8 mouse cellular contexts compared by ENCODE assay signal in the genomic region with DNA sequence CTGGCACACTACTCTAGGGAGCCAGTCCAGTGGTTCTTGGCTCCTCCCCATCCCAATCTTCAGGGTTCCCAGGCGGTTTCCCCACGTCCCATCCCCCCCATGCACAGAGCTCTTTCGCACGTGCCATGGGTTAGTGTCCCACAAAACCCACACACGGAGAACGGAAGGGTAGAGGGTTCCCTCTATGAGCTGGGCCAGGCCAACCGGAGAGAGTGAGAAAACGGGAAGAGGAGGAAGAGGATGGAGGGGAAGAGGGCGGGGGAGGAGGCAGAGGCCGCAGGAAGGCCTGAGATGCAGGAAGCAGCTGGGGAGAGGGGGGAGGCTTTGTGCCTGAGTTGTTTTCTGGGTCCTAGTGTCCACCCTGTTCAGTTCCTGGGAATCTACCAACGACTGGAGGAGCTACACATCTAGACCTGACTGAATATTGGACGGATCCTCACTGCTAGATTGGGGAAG. TPM values are rescaled to one million over a fixed set of nuclear protein-coding genes. Genes with fewer than 3 reads are reported as not detected.
DNase-seq lines count a peak whose midpoint lies in the region; ATAC-seq lines count a peak whose summit lies in the region.

No protein-coding gene starts in this region.

- peak overlapping the region; percentile 97 for H3K27ac ChIP-seq in hindbrain, embryonic 14.5 days

- H3K4me1 ChIP-seq in hindbrain, embryonic 14.5 days (replicated peaks; ENCODE audit: control insufficient read depth, insufficient read depth, low read length): peaks cover 38% of the 10 kb centered on the region

- H3K9ac ChIP-seq in hindbrain, embryonic 14.5 days: peak overlapping the region; percentile 99

- H3K9me3 ChIP-seq in hindbrain, embryonic 14.5 days (ENCODE audit: control insufficient read depth, low read length): no peaks in the 10 kb centered on the region

- WGBS in hindbrain, embryonic 14.5 days: 0% methylated on average over 12 of the region's 12 CpGs

- H3K36me3 ChIP-seq in hindbrain, embryonic 14.5 days (replicated peaks; ENCODE audit: control insufficient read depth, insufficient read depth): no peaks in the 10 kb centered on the region

- peak overlapping the region; percentile 100 for H3K4me2 ChIP-seq in hindbrain, embryonic 14.5 days (replicated peaks)

- H3K4me3 ChIP-seq in hindbrain, embryonic 14.5 days (replicated peaks; ENCODE audit: low read length): peak overlapping the region; percentile 95

- peak; percentile 78 for ATAC-seq in hindbrain, embryonic 14.5 days (ENCODE audit: low FRiP score)

- no peaks in the 10 kb centered on the region for H3K27me3 ChIP-seq in hindbrain, embryonic 14.5 days (ENCODE audit: control insufficient read depth, insufficient read depth, low read length)

- peak; percentile 90 for DNase-seq in ZHBTc4 (ENCODE audit: low read depth, low spot score)
- DNase-seq in cerebellum, postnatal 14 days: peak; percentile 87 to 88
- peak; percentile 55 to 71 for DNase-seq in frontal cortex, postnatal 25 days (ENCODE audit: low spot score in 2 of 2)
- DNase-seq in hindbrain, embryonic 14.5 days (ENCODE audit: low spot score): peak; percentile 91
- DNase-seq in left cerebral cortex, adult 11 months (ENCODE audit: low spot score): peak; percentile 81
- peak; percentile 95 for DNase-seq in lung, postnatal 36 days
- peak; percentile 80 for DNase-seq in retina, postnatal 7 days (ENCODE audit: low read depth, low spot score)
- DNase-seq in urinary bladder, adult 2 months (ENCODE audit: low spot score): peak; percentile 62

RNA-seq across cellular contexts. Expression of a gene that starts 1.2 kb away (rescaled TPM):
- 27.1 and 27.5 TPM in 2 replicates for polyA plus RNA-seq in hindbrain, embryonic 14.5 days (2014; fragmentation: Nextera tagmentation; extraction: Ambion mirVana)
- 16.0 and 35.7 TPM in 2 replicates for polyA plus RNA-seq in urinary bladder, adult 2 months (2012; rRNA removed)

RNA-seq across cellular contexts. Expression of a gene that starts 13.5 kb away (rescaled TPM):
- 0.17 TPM in 1 of 2 replicates, not detected in the other for polyA plus RNA-seq in hindbrain, embryonic 14.5 days (2014; fragmentation: Nextera tagmentation; extraction: Ambion mirVana)
- polyA plus RNA-seq in urinary bladder, adult 2 months (2012; rRNA removed): 69.2 and 93.5 TPM in 2 replicates

RNA-seq across cellular contexts. Expression of a gene that starts 20.1 kb away (rescaled TPM):
- 130 and 135 TPM in 2 replicates for polyA plus RNA-seq in hindbrain, embryonic 14.5 days (2014; fragmentation: Nextera tagmentation; extraction: Ambion mirVana)
- 5.8 and 9.6 TPM in 2 replicates for polyA plus RNA-seq in urinary bladder, adult 2 months (2012; rRNA removed)

RNA-seq across cellular contexts. Expression of a gene that starts 22.2 kb away (rescaled TPM):
- polyA plus RNA-seq in hindbrain, embryonic 14.5 days (2014; fragmentation: Nextera tagmentation; extraction: Ambion mirVana): not detected in 2 replicates
- polyA plus RNA-seq in urinary bladder, adult 2 months (2012; rRNA removed): 0.19 and 0.22 TPM in 2 replicates

RNA-seq across cellular contexts. Expression of a gene that starts 51.6 kb away (rescaled TPM):
- polyA plus RNA-seq in hindbrain, embryonic 14.5 days (2014; fragmentation: Nextera tagmentation; extraction: Ambion mirVana): 22.7 and 25.2 TPM in 2 replicates
- polyA plus RNA-seq in urinary bladder, adult 2 months (2012; rRNA removed): 34.6 and 59.4 TPM in 2 replicates

Comparison
In these comparisons a context has a peak if more than half of its experiments do, and no peak if none do; other contexts are left out.
1. Peak in every context shown above with its lines: DNase-seq, ATAC-seq, H3K4me3 ChIP-seq and H3K27ac ChIP-seq.
2. RNA of a gene that starts 13.5 kb away (polyA plus RNA-seq): 69.2 to 93.5 TPM in urinary bladder, adult 2 months; 0.17 TPM in hindbrain, embryonic 14.5 days; every median in the first group is over 10 times any median in the second.
3. RNA of a gene that starts 20.1 kb away (polyA plus RNA-seq): 130 to 135 TPM in hindbrain, embryonic 14.5 days; 5.8 to 9.6 TPM in urinary bladder, adult 2 months; every median in the first group is over 10 times any median in the second.